Mouse (Mus musculus): Measurements from ENCODE around the gene Gm13090. TPM values are rescaled to one million over a fixed set of nuclear protein-coding genes. Genes with fewer than 3 reads are reported as not detected.
A peak's percentile ranks its signal among the peaks of the same experiment; 100 is the strongest.

Gene Gm13090
- total RNA-seq, 2 experiments from 2014 or later: not detected

GRCm38 (mm10) chr4:151096334-151097103 lies 7.1 kb downstream of the Gm13090 start:
- no peak for DNase-seq (ENCODE audit: low spot score in 2 of 2)

GRCm38 (mm10) chr4:151097104-151097438 lies 7.7 kb downstream of the Gm13090 start:
- no peak for DNase-seq (ENCODE audit: low spot score in 2 of 2)

GRCm38 (mm10) chr4:151103646-151104045 lies 14.3 kb downstream of the Gm13090 start:
- no peak for DNase-seq (ENCODE audit: low spot score in 2 of 2)

- DNase-seq (ENCODE audit: low spot score in 2 of 2): no peak
Observed at GRCm38 (mm10) chr4:151104147-151104546, 14.8 kb downstream of the Gm13090 start.

- no peak for DNase-seq (ENCODE audit: low spot score in 2 of 2)
Observed at GRCm38 (mm10) chr4:151105886-151106285, 16.5 kb downstream of the Gm13090 start.

- DNase-seq (ENCODE audit: low spot score in 2 of 2): no peak
Observed at GRCm38 (mm10) chr4:151106468-151106867, 17.1 kb downstream of the Gm13090 start.

- peak in 1 of 2 experiments; percentile 31 for DNase-seq (ENCODE audit: low spot score in 2 of 2)
Observed at GRCm38 (mm10) chr4:151107131-151108001, 18.0 kb downstream of the Gm13090 start.

GRCm38 (mm10) chr4:151108028-151108771 lies 18.8 kb downstream of the Gm13090 start:
- DNase-seq (ENCODE audit: low spot score in 2 of 2): peak; percentile 84 to 85

GRCm38 (mm10) chr4:151108834-151109241 lies 19.5 kb downstream of the Gm13090 start:
- DNase-seq (ENCODE audit: low spot score in 2 of 2): peak; percentile 12 to 29

- no peak for DNase-seq (ENCODE audit: low spot score in 2 of 2)
Observed at GRCm38 (mm10) chr4:151111226-151111625, 21.9 kb downstream of the Gm13090 start.

- no peak for DNase-seq (ENCODE audit: low spot score in 2 of 2)
Observed at GRCm38 (mm10) chr4:151114574-151114973, 25.2 kb downstream of the Gm13090 start.

- no peak for DNase-seq (ENCODE audit: low spot score in 2 of 2)
Observed at GRCm38 (mm10) chr4:151118883-151119282, 29.5 kb downstream of the Gm13090 start.

- DNase-seq (ENCODE audit: low spot score in 2 of 2): no peak
Observed at GRCm38 (mm10) chr4:151127636-151128548, 38.5 kb downstream of the Gm13090 start.

- peak; percentile 40 to 41 for DNase-seq (ENCODE audit: low spot score in 2 of 2)
Observed at GRCm38 (mm10) chr4:151128641-151129541, 39.5 kb downstream of the Gm13090 start.

- DNase-seq (ENCODE audit: low spot score in 2 of 2): no peak
Observed at GRCm38 (mm10) chr4:151129725-151130557, 40.6 kb downstream of the Gm13090 start.

- DNase-seq (ENCODE audit: low spot score in 2 of 2): no peak
Observed at GRCm38 (mm10) chr4:151130756-151131490, 41.6 kb downstream of the Gm13090 start.

- no peak for DNase-seq (ENCODE audit: low spot score in 2 of 2)
Observed at GRCm38 (mm10) chr4:151132493-151132892, 43.1 kb downstream of the Gm13090 start.

GRCm38 (mm10) chr4:151133760-151134159 lies 44.4 kb downstream of the Gm13090 start:
- no peak for DNase-seq (ENCODE audit: low spot score in 2 of 2)

Data from adrenal gland, adult 18-20 months (tissue).